Comparison of ENCODE assay signal across 9 mouse cellular contexts in the genomic region with DNA sequence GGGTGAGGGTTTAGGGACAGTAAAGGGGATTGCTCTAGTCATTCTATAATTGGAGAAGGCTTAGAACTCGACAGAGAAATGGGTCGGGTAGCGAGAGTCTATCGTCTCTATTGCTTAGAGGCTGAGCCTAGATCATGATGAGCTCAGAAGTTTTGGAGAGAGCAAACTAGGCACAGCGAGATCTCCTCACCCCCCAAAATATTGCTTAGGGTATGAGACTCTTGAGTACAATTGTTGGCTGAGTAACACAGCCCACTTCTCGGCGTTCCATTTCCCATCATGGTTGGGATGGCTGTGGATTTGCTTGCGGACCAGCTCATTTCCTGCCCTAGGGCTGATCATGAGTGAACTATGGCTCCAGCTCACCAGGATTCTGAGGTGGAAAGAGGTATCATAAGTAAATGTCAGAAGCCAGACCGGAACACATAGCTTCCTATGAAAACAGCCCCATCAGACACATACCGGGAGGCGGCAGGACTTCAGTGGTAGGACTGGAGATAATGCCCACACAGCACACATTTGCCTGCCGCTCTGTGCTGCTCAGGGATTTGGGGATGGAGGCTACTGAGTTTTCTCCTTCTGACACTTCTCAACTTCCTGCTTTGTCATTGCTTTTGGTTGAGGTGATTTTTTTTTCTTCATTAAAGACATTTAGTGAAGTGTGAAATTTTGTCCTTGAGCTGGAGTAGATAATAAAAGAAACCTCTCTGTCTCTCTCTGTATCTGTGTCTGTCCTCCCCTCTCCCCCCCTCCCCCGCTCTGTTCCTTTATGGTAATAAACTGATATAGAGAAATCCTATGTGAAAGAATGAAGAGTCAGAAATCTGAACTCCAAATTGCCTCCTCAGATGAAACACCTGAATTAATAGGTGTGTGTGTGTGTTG. TPM values are rescaled to one million over a fixed set of nuclear protein-coding genes. Genes with fewer than 3 reads are reported as not detected.
DNase-seq lines count a peak whose midpoint lies in the region; ATAC-seq and TF ChIP-seq lines count a peak whose summit lies in the region.
"Had no signal": no experiment of that assay in that cellular context is flagged by ENCODE, and none has a peak within 500 bp of the region (broad histone marks: within the 10 kb centered on the region; RNA-seq: fewer than 3 reads in every experiment).

No protein-coding gene starts in this region.

- peaks cover 30% of the 10 kb centered on the region for H3K4me1 ChIP-seq in heart, embryonic 10.5 days
- H3K4me1 ChIP-seq in embryonic fibroblast, embryonic 13.5 days (ENCODE audit: control insufficient read depth, insufficient read depth, low read length), result peaks cover 5% of the 10 kb centered on the region
- H3K4me1 ChIP-seq in limb, embryonic 11.5 days (ENCODE audit: control insufficient read depth, insufficient read depth, low read length), result peaks cover 5% of the 10 kb centered on the region; the same call in 1 of the 2 replicates
- peaks cover 26% of the 10 kb centered on the region for H3K4me1 ChIP-seq in neural tube, embryonic 15.5 days

- peak overlapping the region; percentile 83 for H3K9ac ChIP-seq in limb, embryonic 11.5 days (ENCODE audit: low read length)
- H3K9ac ChIP-seq in neural tube, embryonic 15.5 days (replicated peaks), result peak overlapping the region; percentile 84

- H3K9me3 ChIP-seq in heart, embryonic 10.5 days, result no peaks in the 10 kb centered on the region
- H3K9me3 ChIP-seq in limb, embryonic 11.5 days (ENCODE audit: control insufficient read depth, low read length), result no peaks in the 10 kb centered on the region
- no peaks in the 10 kb centered on the region for H3K9me3 ChIP-seq in neural tube, embryonic 15.5 days (replicated peaks)

- H3K4me2 ChIP-seq in limb, embryonic 11.5 days (ENCODE audit: low read depth, severe bottlenecking), result peak overlapping the region; percentile 68
- H3K4me2 ChIP-seq in neural tube, embryonic 15.5 days, result peak overlapping the region; percentile 83

- no peak for TF ChIP-seq POLR2A in embryonic fibroblast, embryonic 13.5 days (IDR thresholded peaks at IDR 0.05; ENCODE audit: low read depth, low read length)

- H3K4me3 ChIP-seq in heart, embryonic 10.5 days, result peak overlapping the region; percentile 86
- H3K4me3 ChIP-seq in embryonic fibroblast, embryonic 13.5 days (ENCODE audit: insufficient read depth, low read length), result peak overlapping the region; percentile 63
- H3K4me3 ChIP-seq in limb, embryonic 11.5 days (ENCODE audit: low read depth, low read length), result peak overlapping the region; percentile 80
- H3K4me3 ChIP-seq in neural tube, embryonic 15.5 days (replicated peaks), result peak overlapping the region; percentile 73

- no peak for DNase-seq in heart, embryonic 10.5 days (ENCODE audit: low spot score)
- DNase-seq in heart, adult 18-20 months, result no peak
- peak; percentile 40 for DNase-seq in CD4-positive helper T cell, adult 2 months (ENCODE audit: low read depth, low spot score)
- no peak for DNase-seq in limb, embryonic 11.5 days (ENCODE audit: low spot score)
- no peak for DNase-seq in gastrocnemius, postnatal 10 days
- DNase-seq in layer of hippocampus, postnatal 25 days (ENCODE audit: extremely low spot score in 1 of 2, low spot score in 1 of 2), result no peak

- WGBS in heart, embryonic 10.5 days, result 16% methylated on average over 13 of the region's 13 CpGs
- 14% methylated on average over 13 of the region's 13 CpGs for WGBS in limb, embryonic 11.5 days
- 19% methylated on average over 13 of the region's 13 CpGs for WGBS in neural tube, embryonic 15.5 days

- peaks cover 26% of the 10 kb centered on the region; the same call in 1 of the 2 replicates for H3K27me3 ChIP-seq in heart, embryonic 10.5 days (ENCODE audit: insufficient read depth, poor library complexity, severe bottlenecking)
- no peaks in the 10 kb centered on the region for H3K27me3 ChIP-seq in limb, embryonic 11.5 days (ENCODE audit: control insufficient read depth, insufficient read depth, low read length)
- 0 out of 2 replicates have a peak, but pooled peaks cover 9% of the 10 kb centered on the region for H3K27me3 ChIP-seq in neural tube, embryonic 15.5 days (replicated peaks)

- peak; percentile 9; the same call in 1 of the 2 replicates for ATAC-seq in limb, embryonic 11.5 days (ENCODE audit: insufficient number of reproducible peaks, low FRiP score, low TSS enrichment, low read depth)
- ATAC-seq in neural tube, embryonic 15.5 days (ENCODE audit: low FRiP score), result peak; percentile 49

- H3K36me3 ChIP-seq in heart, embryonic 10.5 days, result peaks cover 12% of the 10 kb centered on the region
- no peaks in the 10 kb centered on the region; the same call in 1 of the 2 replicates for H3K36me3 ChIP-seq in limb, embryonic 11.5 days (ENCODE audit: control insufficient read depth, insufficient read depth, low read length)
- H3K36me3 ChIP-seq in neural tube, embryonic 15.5 days, result peaks cover 11% of the 10 kb centered on the region; the same call in 1 of the 2 replicates

- H3K27ac ChIP-seq in heart, embryonic 10.5 days, result peak overlapping the region; percentile 98
- H3K27ac ChIP-seq in embryonic fibroblast, embryonic 13.5 days (ENCODE audit: insufficient read depth, low read length), result no peak overlapping the region
- H3K27ac ChIP-seq in limb, embryonic 11.5 days (replicated peaks; ENCODE audit: low read depth, low read length), result no peak overlapping the region
- H3K27ac ChIP-seq in neural tube, embryonic 15.5 days (replicated peaks), result peak overlapping the region; percentile 96

- no peak for TF ChIP-seq CTCF in embryonic fibroblast, embryonic 13.5 days (IDR thresholded peaks at IDR 0.05; ENCODE audit: borderline replicate concordance, insufficient read depth, low read length)

RNA-seq across cellular contexts. Expression of gene Ccdc103, which starts 0.6 kb away (rescaled TPM):
- polyA plus RNA-seq in heart, embryonic 10.5 days (2016; fragmentation: Nextera tagmentation; extraction: Ambion mirVana), result 0.62 and 0.93 TPM in 2 replicates
- total RNA-seq in heart, adult 18-20 months (2021), result not detected
- polyA plus RNA-seq in embryonic fibroblast, embryonic 13.5 days (2011; ENCODE audit: insufficient read length, low read depth, missing spikeins), result 0.49 and 0.73 TPM in 2 replicates
- 0.99 and 1.4 TPM in 2 replicates for polyA plus RNA-seq in limb, embryonic 11.5 days (2014; fragmentation: Nextera tagmentation; extraction: Ambion mirVana)
- polyA plus RNA-seq in neural tube, embryonic 15.5 days (2015; fragmentation: Nextera tagmentation; extraction: Ambion mirVana), result 1.5 and 1.7 TPM in 2 replicates
- total RNA-seq in gastrocnemius, postnatal 10 days (2021), result under 1 TPM in 1 of 2 experiments, not detected in 1; 0.14 TPM
- total RNA-seq in layer of hippocampus, postnatal 25 days (2021), result 1 to 10 TPM; 2.1 to 2.4 TPM

RNA-seq across cellular contexts. Expression of gene Eftud2, which starts 0.8 kb away (rescaled TPM):
- polyA plus RNA-seq in heart, embryonic 10.5 days (2016; fragmentation: Nextera tagmentation; extraction: Ambion mirVana), result 206 and 238 TPM in 2 replicates
- total RNA-seq in heart, adult 18-20 months (2021), result 10 to 100 TPM; 34.1 to 42.6 TPM
- 75.9 and 77.9 TPM in 2 replicates for polyA plus RNA-seq in embryonic fibroblast, embryonic 13.5 days (2011; ENCODE audit: insufficient read length, low read depth, missing spikeins)
- polyA plus RNA-seq in limb, embryonic 11.5 days (2014; fragmentation: Nextera tagmentation; extraction: Ambion mirVana), result 276 and 303 TPM in 2 replicates
- polyA plus RNA-seq in neural tube, embryonic 15.5 days (2015; fragmentation: Nextera tagmentation; extraction: Ambion mirVana), result 121 and 147 TPM in 2 replicates
- total RNA-seq in gastrocnemius, postnatal 10 days (2021), result 10 to 100 TPM; 49.5 to 52.3 TPM
- 100 to 1,000 TPM; 125 to 134 TPM for total RNA-seq in layer of hippocampus, postnatal 25 days (2021)

RNA-seq across cellular contexts. Expression of gene Fam187a, which starts 3.4 kb away (rescaled TPM):
- not detected in 2 replicates for polyA plus RNA-seq in heart, embryonic 10.5 days (2016; fragmentation: Nextera tagmentation; extraction: Ambion mirVana)
- not detected for total RNA-seq in heart, adult 18-20 months (2021)
- polyA plus RNA-seq in embryonic fibroblast, embryonic 13.5 days (2011; ENCODE audit: insufficient read length, low read depth, missing spikeins), result not detected in 2 replicates
- polyA plus RNA-seq in limb, embryonic 11.5 days (2014; fragmentation: Nextera tagmentation; extraction: Ambion mirVana), result 0.11 TPM in 1 of 2 replicates, not detected in the other
- polyA plus RNA-seq in neural tube, embryonic 15.5 days (2015; fragmentation: Nextera tagmentation; extraction: Ambion mirVana), result not detected in 2 replicates
- total RNA-seq in gastrocnemius, postnatal 10 days (2021), result not detected
- under 1 TPM in 1 of 2 experiments, not detected in 1; 0.22 TPM for total RNA-seq in layer of hippocampus, postnatal 25 days (2021)

RNA-seq across cellular contexts. Expression of gene Gfap, which starts 19.2 kb away (rescaled TPM):
- polyA plus RNA-seq in heart, embryonic 10.5 days (2016; fragmentation: Nextera tagmentation; extraction: Ambion mirVana), result 0.05 and 0.09 TPM in 2 replicates
- under 1 TPM; 0.10 to 0.15 TPM for total RNA-seq in heart, adult 18-20 months (2021)
- polyA plus RNA-seq in embryonic fibroblast, embryonic 13.5 days (2011; ENCODE audit: insufficient read length, low read depth, missing spikeins), result 1.4 TPM in 1 of 2 replicates, not detected in the other
- 0.16 and 0.18 TPM in 2 replicates for polyA plus RNA-seq in limb, embryonic 11.5 days (2014; fragmentation: Nextera tagmentation; extraction: Ambion mirVana)
- polyA plus RNA-seq in neural tube, embryonic 15.5 days (2015; fragmentation: Nextera tagmentation; extraction: Ambion mirVana), result 2.4 and 4.2 TPM in 2 replicates
- total RNA-seq in gastrocnemius, postnatal 10 days (2021), result under 1 TPM; 0.09 to 0.61 TPM
- 100 to 1,000 TPM; 260 to 321 TPM for total RNA-seq in layer of hippocampus, postnatal 25 days (2021)

RNA-seq across cellular contexts. Expression of gene Kif18b, which starts 43.4 kb away (rescaled TPM):
- 7.7 and 12.1 TPM in 2 replicates for polyA plus RNA-seq in heart, embryonic 10.5 days (2016; fragmentation: Nextera tagmentation; extraction: Ambion mirVana)
- total RNA-seq in heart, adult 18-20 months (2021), result under 1 TPM in 1 of 2 experiments, not detected in 1; 0.25 TPM
- 10.5 and 15.7 TPM in 2 replicates for polyA plus RNA-seq in embryonic fibroblast, embryonic 13.5 days (2011; ENCODE audit: insufficient read length, low read depth, missing spikeins)
- polyA plus RNA-seq in limb, embryonic 11.5 days (2014; fragmentation: Nextera tagmentation; extraction: Ambion mirVana), result 10.6 and 10.8 TPM in 2 replicates
- polyA plus RNA-seq in neural tube, embryonic 15.5 days (2015; fragmentation: Nextera tagmentation; extraction: Ambion mirVana), result 1.9 and 3.9 TPM in 2 replicates
- total RNA-seq in gastrocnemius, postnatal 10 days (2021), result 1 to 10 TPM; 4.0 to 5.7 TPM
- under 1 TPM; 0.35 to 0.44 TPM for total RNA-seq in layer of hippocampus, postnatal 25 days (2021)
- total RNA-seq: layer of hippocampus, adult 18-20 months had no signal

Comparison
In these comparisons a context has a peak if more than half of its experiments do, and no peak if none do; other contexts are left out.
1. H3K27ac ChIP-seq: peak in heart, embryonic 10.5 days (single experiment) and neural tube, embryonic 15.5 days (single experiment); none in embryonic fibroblast, embryonic 13.5 days (single experiment) and limb, embryonic 11.5 days (single experiment).
2. Peak in every context shown above with its lines, with median percentiles within 50 percentile points of each other: H3K4me3 ChIP-seq.